Mouse (Mus musculus) erythroblast, embryonic 14.5 days (primary cell): Measurements from ENCODE around the gene Zfp513. TPM values are rescaled to one million over a fixed set of nuclear protein-coding genes. Genes with fewer than 3 reads are reported as not detected.
"Not testable (repeated sequence)": the region's sequence is repeated elsewhere in the genome, so short reads cannot be mapped to it uniquely, and the experiment has no call there.

Experiments
- H3K27me3 ChIP-seq: 2 replicates; pipeline ENCODE4 v1.6.1; 2012; ENCODE audit warnings: inconsistent platforms; ENCODE audit not compliant: control insufficient read depth
- H3K36me3 ChIP-seq: 2 replicates; pipeline ENCODE4 v1.6.1; 2012; ENCODE audit warnings: mild to moderate bottlenecking, inconsistent platforms; ENCODE audit not compliant: control insufficient read depth
- H3K4me1 ChIP-seq: 2 replicates; pipeline ENCODE4 v1.6.1; 2012; ENCODE audit warnings: inconsistent platforms; ENCODE audit not compliant: control insufficient read depth
- H3K4me3 ChIP-seq: replicated peaks from 2 replicates; pipeline ENCODE3; 2012; ENCODE audit warnings: moderate library complexity, mild to moderate bottlenecking, inconsistent platforms
- H3K9me3 ChIP-seq: 2 replicates; pipeline ENCODE4 v1.6.1; 2012; ENCODE audit warnings: low read length, inconsistent platforms, mixed read lengths; ENCODE audit not compliant: control insufficient read depth
- GATA1 ChIP-seq: IDR thresholded peaks from 2 replicates; pipeline ENCODE4 v1.6.1; 2012; ENCODE audit warnings: low read length, inconsistent platforms, mixed read lengths
- TAL1 ChIP-seq: IDR thresholded peaks from 3 replicates; pipeline ENCODE4 v1.6.1; 2012; ENCODE audit warnings: low read length, inconsistent platforms, mixed read lengths
- polyA plus RNA-seq: library from polyadenylated mRNA; stranded (reverse); fragments of >175 nt; gene quantifications from 2 replicates; pipeline ENCODE4 v1.2.3, GENCODE M21; 2012

Zfp513 gene
- polyA plus RNA-seq, 1 experiment, result 2.5 TPM

- Histone ChIP-seq H3K4me3 (peak overlapping the region; percentile 68), H3K4me1 (peaks cover 38% of the 10 kb centered on the region), H3K27me3 (no peaks in the 10 kb centered on the region), H3K36me3 (peaks cover 9% of the 10 kb centered on the region), H3K9me3 (no peaks in the 10 kb centered on the region)
- no peak for TF ChIP-seq GATA1
- TF ChIP-seq TAL1, result no peak
These were observed 19.3 kb upstream of the Zfp513 start for GRCm38 (mm10) chr5:31221304-31221945.

DNA sequence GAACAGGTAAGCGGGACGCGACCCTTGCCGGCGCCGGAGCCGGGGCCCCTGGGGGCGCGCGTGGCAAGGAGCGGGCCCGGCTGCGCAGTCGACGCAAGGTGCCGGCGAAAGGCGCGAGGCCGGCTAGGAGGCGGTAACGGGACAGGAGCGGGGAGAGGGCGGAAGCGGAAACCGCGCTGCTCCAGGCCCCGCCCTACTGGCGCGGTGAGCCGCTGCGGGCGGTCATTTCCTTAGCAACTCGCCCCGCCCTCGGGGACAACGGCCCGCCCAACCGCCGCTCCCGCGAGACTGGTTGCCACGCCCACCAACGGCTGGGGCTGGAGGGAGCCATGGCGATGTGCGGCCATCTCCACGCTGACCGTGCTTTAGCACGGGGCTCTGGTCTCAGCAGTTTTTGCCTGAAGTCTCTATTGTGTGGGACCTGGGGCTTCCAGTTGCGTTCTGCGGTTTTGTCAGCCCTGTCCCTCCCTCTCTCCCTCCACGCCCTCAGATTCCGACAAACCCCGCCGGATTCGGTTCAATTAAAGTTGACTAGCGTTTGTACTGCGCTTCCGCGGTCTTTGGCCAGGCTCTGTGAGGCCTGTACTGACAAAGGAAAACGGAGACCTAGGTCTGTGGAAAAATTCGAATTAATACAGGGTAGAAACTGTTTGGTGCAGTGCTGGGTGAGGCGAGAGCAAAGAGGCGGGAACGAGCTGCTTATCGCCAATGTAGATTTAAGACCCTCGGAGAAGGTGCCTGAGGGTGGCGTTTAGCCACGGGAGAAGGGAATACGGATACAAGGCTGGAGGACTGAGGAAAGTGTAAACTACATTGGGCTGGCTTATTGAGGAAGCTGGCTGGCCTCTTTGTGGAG lies 18.6 kb upstream of the Zfp513 start, which contains the start of gene Ppm1g:
Gene Ppm1g, minus strand, starts transcription at position 240 of the 856 bp plus-strand sequence.
- H3K36me3 ChIP-seq, result peaks cover 16% of the 10 kb centered on the region
- no peak for TF ChIP-seq GATA1
- no peak for TF ChIP-seq TAL1

GRCm38 (mm10) chr5:31219911-31220447 lies 17.9 kb upstream of the Zfp513 start:
- TF ChIP-seq GATA1 (no peak), TAL1 (no peak)
- Histone ChIP-seq H3K4me1 (peaks cover 50% of the 10 kb centered on the region), H3K36me3 (peaks cover 23% of the 10 kb centered on the region)

More for the DNA sequence above, 18.6 kb upstream of the Zfp513 start, which contains the start of gene Ppm1g:
- Histone ChIP-seq H3K4me3 (peak within 1 kb of the TSS; percentile 68), H3K27me3 (no peaks in the 10 kb centered on the region), H3K9me3 (no peaks in the 10 kb centered on the region), H3K4me1 (peaks cover 44% of the 10 kb centered on the region)

GRCm38 (mm10) chr5:31219474-31219873 lies 17.4 kb upstream of the Zfp513 start:
- TF ChIP-seq GATA1, result no peak
- no peak for TF ChIP-seq TAL1

More at GRCm38 (mm10) chr5:31219911-31220447, 17.9 kb upstream of the Zfp513 start:
- H3K27me3 ChIP-seq, result no peaks in the 10 kb centered on the region
- no peaks in the 10 kb centered on the region for H3K9me3 ChIP-seq
- peak overlapping the region; percentile 68 for H3K4me3 ChIP-seq

GRCm38 (mm10) chr5:31219070-31219469 lies 17.0 kb upstream of the Zfp513 start:
- H3K4me1 ChIP-seq, result peaks cover 59% of the 10 kb centered on the region
- peak overlapping the region; percentile 68 for H3K4me3 ChIP-seq
- H3K36me3 ChIP-seq, result peaks cover 32% of the 10 kb centered on the region
- no peaks in the 10 kb centered on the region for H3K9me3 ChIP-seq
- no peak for TF ChIP-seq TAL1
- peak; percentile 43; the same call in 1 of the 2 replicates for TF ChIP-seq GATA1
- H3K27me3 ChIP-seq, result no peaks in the 10 kb centered on the region

More at GRCm38 (mm10) chr5:31219474-31219873, 17.4 kb upstream of the Zfp513 start:
- Histone ChIP-seq H3K4me1 (peaks cover 55% of the 10 kb centered on the region), H3K36me3 (peaks cover 28% of the 10 kb centered on the region), H3K27me3 (no peaks in the 10 kb centered on the region), H3K9me3 (no peaks in the 10 kb centered on the region), H3K4me3 (peak overlapping the region; percentile 68)

DNA sequence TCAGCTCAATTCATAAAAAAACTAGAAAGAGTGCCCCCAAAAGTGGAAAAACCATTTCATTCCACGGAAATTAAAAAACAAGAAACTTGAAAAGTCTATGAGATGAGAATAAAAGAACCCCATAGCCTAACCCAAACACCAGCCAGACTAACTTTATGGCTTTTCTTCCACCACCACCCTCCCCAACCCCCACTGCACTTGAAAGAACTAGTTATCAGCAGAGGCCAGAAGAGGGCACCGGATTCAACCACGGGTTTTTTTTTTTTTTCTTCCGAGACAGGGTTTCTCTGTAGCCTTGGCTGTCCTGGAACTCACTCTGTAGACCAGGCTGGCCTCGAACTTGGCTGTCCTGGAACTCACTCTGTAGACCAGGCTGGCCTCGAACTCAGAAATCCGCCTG lies 16.2 kb upstream of the Zfp513 start:
- H3K27me3 ChIP-seq, result no peaks in the 10 kb centered on the region
- H3K4me1 ChIP-seq, result peaks cover 60% of the 10 kb centered on the region
- H3K36me3 ChIP-seq, result peaks cover 37% of the 10 kb centered on the region
- H3K4me3 ChIP-seq, result peak overlapping the region; percentile 68
- TF ChIP-seq TAL1, result no peak
- no peak for TF ChIP-seq GATA1
- no peaks in the 10 kb centered on the region for H3K9me3 ChIP-seq

DNA sequence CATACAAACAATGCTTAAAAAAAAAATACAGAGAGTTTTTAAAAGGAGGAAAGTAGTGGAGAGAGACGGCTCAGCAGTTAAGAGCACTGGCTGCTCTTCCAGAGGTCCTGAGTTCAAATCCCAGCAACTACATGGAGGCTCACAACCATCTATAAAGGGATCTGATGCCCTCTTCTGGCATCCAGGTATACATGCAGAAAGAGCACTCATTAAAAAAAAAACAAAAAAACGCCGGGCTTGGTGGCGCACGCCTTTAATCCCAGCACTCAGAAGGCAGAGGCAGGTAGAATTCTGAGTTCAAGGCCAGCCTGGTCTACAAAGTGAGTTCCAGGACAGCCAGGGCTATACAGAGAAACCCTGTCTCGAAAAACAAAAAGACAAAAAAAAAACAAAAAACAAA lies 14.5 kb upstream of the Zfp513 start:
- Histone ChIP-seq H3K4me1 (peaks cover 64% of the 10 kb centered on the region), H3K36me3 (peaks cover 51% of the 10 kb centered on the region)
- H3K9me3 ChIP-seq, H3K4me3 ChIP-seq, H3K27me3 ChIP-seq: not testable (repeated sequence)

- no peaks in the 10 kb centered on the region for H3K27me3 ChIP-seq
- H3K4me1 ChIP-seq, result peaks cover 30% of the 10 kb centered on the region
- no peak overlapping the region for H3K4me3 ChIP-seq
- peaks cover 95% of the 10 kb centered on the region for H3K36me3 ChIP-seq
- no peaks in the 10 kb centered on the region for H3K9me3 ChIP-seq
- no peak for TF ChIP-seq GATA1
- no peak for TF ChIP-seq TAL1
These were observed 2.3 kb upstream of the Zfp513 start for GRCm38 (mm10) chr5:31204421-31204820.

- no peaks in the 10 kb centered on the region for H3K9me3 ChIP-seq
- TF ChIP-seq GATA1, result no peak
- no peak for TF ChIP-seq TAL1
- no peak overlapping the region for H3K4me3 ChIP-seq
- H3K4me1 ChIP-seq, result peaks cover 32% of the 10 kb centered on the region
- no peaks in the 10 kb centered on the region for H3K27me3 ChIP-seq
- peaks cover 96% of the 10 kb centered on the region for H3K36me3 ChIP-seq
These were observed 1.8 kb upstream of the Zfp513 start for GRCm38 (mm10) chr5:31203866-31204265.
